Mouse (Mus musculus): ENCODE results near the gene Ndufa8. TPM values are rescaled to one million over a fixed set of nuclear protein-coding genes. Genes with fewer than 3 reads are reported as not detected.

The Ndufa8 gene
- 100 to 1,000 TPM; 419 to 460 TPM for total RNA-seq (2021)
- long read RNA-seq, experiment 1, transcript Ndufa8-201 (4 exons, 861 nt) = major isoform, 600 of 628 reads
- long read RNA-seq, experiment 1, partial matches to known transcripts = 26 of 628 reads
- long read RNA-seq, experiment 1, other reads (novel, unspliced or antisense) = 2 of 628 reads
- long read RNA-seq, experiment 2, transcript Ndufa8-201 (4 exons, 861 nt) = major isoform, 550 of 595 reads
- long read RNA-seq, experiment 2, partial matches to known transcripts = 28 of 595 reads
- long read RNA-seq, experiment 2, other reads (novel, unspliced or antisense) = 17 of 595 reads

GRCm38 (mm10) chr2:36048748-36049566 lies at the start of gene Ndufa8, which contains the start of gene Morn5:
Ndufa8 (minus strand) TSS chr2:36049406.
Morn5 (plus strand) TSS chr2:36049458.
- DNase-seq = peak; percentile 100

GRCm38 (mm10) chr2:36098021-36098420 lies 48.8 kb upstream of the Ndufa8 start:
- no peak for DNase-seq

DNA sequence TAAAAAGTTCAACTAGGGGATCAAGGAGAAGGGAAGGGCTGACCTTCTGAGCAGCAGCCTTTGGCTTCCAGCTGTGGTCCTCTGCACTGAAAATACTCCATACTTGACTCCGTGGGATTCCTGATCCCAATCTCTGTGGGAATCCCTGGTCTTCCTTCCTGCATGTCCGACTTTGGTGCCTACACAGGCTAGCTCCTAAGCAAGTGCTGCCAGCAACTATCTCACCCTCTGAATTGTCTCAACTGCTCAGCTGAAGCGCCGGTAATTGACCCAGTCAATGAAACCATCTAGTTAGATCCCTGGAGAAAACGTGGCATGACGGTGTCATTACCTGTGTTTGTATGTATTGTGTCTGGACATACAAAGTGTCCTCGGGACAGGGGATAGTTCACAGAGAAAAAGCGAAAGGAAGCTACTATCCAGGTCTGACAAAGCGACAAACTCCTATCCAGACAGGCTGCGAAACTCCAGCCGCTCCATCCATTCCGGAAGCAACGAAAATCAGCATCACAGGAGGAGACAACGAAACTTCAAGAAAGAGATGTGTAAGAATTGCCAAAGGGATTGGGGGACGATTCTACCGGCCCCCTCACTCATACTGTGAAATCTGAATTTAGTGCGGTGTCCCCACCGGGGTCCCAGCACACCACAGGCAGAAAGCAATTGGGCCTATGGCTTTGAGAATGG lies 48.1 kb upstream of the Ndufa8 start:
- no peak for DNase-seq

DNA sequence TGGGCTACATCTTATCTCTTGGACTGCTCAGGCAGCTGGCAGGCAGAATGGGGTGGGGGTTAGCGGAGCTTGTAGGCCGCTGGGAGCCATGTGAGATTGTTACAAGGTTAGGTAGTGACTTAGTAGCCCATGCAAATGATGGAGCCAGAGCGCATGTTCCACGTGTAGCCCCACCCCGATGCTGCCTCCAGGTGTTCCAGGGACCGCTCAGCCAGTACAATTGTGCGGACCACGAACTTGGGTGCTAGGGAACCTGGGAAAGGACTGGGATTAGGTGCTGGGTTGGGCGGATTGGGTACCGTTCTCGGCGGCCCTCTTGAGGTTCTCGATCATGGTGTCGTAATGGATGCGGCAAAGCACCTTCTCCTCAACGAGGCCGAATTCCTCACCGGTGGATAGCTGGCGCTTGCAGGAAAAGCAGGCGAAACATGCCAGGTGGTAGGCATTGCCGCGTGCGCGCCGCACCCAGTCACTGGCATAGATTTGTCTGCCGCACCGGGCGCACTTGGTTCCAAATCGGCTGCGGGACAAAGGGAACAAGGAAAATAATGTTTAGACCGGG lies 44.8 kb upstream of the Ndufa8 start:
- no peak for DNase-seq

- no peak for DNase-seq
These were observed 44.1 kb upstream of the Ndufa8 start for GRCm38 (mm10) chr2:36093301-36093700.

DNA sequence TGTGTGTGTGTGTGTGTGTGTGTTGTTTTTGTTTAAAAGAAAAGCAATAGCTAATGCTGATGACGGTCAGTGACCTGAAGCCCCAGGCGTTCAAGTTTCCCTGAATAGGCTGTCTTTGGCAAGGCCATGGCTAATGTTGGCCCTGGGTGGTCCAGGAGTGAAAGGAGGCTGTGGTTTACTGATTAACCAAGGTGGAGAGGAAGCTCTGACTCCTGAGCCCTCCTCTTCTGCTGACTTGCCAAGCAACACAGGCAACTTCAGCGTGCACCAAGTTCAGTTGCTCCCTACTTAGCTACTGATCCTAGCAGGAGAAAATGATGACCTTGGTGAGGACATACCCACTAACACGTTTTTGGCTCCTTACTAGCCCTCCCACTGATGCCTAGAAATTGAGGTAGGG lies 43.5 kb upstream of the Ndufa8 start:
- no peak for DNase-seq

DNA sequence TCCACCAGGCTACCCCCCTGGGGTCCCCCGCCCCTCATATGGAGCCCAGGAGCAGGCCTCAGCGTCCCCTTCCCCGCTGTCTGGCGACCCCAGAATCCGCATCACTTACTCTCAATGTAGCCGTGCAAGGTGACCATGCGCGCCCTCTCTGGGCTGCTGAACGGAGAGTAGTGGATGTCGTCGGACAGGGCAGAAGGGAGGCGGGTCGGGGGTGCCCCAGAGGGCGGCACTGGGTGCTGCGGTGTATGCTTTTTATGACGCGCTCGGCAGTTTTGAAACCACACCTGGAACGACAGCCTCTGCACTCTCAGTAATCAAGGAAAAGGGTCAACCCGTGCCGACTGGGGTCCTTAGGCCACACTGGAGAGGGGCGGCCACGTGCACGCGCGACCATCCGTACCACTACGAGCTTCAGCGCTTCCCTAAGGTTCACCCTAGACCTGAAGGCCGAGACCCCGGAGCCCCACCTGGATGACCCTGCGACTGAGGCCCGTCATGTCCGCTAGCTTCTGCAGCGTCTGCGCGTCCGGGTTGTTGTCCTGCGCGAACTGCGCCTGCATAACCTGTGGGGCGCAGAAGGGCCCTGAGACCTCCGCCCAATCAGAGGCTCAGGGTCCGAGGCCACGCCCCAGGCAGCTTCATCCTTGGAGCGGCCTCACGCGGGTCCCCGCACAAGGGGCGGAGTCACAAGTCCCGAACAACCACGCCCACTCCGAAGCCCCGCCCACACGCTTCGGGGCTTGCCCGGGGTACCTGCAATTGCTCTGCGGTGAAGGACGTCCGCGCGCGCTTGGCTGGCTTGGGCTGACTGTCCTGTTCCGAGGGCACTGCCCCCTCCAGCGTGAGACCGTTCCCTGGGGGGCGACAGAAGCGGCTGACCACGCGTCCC lies 41.9 kb upstream of the Ndufa8 start:
- DNase-seq = peak; percentile 77

DNA sequence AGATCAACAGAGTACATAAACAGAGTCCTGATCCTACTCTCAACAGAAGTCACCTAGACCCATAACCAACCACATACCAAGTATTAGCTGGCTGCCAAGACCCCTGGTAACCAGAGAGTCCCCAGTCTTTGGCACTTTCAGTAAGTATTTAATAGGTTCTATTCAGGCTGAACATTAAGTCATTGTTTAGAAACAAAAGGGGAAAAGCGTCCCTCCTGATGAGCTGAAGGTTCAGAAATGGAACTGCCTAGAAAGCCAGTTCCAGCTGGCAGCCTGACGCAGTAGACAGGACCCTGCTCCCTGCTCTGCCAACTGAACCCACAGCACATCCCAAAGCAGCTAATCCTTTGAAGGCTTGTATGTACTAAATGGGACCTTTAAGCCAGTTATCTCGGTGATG lies 40.0 kb upstream of the Ndufa8 start:
- DNase-seq = no peak

GRCm38 (mm10) chr2:36085041-36085440 lies 35.8 kb upstream of the Ndufa8 start:
- DNase-seq = peak; percentile 33

DNA sequence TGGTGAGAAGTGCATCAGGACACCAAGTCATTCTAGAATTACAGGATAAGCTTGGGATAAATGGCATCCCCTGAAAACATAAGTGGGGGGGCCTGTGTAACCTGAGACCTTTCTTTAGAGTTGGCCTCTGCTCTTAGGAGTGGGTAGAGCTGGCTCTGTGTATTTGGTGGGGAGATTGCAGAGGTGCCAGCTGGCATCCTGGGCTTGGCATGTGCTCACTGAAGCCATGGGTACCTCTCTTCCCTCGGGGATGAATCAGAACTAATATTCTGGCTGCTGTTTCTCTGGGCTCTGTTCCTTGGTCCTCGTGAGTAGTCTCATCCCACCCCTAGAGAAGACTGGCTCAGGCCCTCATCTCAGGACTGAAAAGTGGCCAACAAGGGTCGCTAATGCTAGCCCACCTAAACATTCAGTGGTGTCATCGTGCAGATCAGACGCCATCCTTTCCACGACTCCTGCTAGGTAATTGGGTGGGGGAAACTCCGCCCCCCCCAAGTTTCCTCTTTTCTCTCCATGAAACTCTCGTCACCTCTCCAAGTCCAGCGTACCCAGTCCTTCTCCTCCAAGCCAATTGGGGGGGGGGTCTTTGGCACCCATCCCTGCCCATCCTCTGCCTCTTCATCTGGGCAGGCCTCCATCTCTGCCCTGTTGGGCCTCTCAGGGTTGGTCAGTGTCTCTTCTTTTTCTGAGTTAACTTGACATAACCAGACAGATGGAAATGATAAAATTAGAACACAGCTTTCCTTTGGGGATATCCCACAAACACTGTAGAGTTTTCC lies 33.8 kb upstream of the Ndufa8 start:
- peak; percentile 52 for DNase-seq

DNA sequence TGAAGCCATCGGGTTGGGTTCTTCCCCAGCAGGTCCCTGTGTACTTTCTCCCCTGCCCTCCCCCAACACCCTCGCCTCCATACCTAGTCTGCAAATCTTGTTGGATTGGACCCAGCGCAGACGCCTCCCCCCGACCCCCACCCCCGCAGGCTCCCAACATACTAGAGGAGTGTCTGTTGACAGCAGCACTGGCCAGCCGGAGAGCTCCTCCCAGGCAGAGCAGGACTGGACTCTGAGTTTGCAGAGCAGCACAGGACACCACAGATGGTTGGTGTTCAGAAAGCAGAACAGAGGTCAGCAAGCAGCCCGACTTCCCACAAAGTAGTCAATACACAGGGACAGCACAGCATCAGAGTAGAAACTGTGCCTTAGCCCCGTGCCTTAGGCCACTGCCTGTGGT lies 32.2 kb upstream of the Ndufa8 start:
- peak; percentile 31 for DNase-seq

DNA sequence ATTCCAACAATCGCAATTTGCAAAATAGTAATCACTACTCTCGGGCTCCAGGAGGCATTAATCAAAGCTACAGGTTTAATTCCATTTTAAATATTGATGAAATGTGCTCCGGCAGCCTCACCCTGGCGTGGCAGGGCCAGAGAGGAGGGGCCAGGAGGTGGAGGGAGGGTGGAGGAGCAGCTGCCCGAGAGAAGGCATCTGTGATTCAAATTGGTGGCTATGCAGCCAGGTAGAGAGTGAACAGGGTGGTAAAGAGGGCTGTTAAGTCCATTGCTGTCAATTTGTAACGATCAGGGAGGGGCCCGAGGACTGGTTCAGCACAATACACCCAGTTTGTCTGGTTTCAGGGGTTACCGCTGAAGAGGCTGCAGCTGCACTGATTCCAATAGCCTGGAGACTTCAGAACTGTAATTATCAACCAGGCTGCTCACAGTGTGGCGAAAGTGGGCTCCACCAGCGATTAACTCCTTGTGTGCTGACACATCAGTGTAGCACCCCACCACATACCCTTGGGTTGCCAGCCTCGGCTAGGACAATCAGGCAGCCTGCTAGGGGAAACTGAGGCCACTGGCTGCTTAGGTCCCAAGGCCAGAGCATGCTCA lies 28.1 kb upstream of the Ndufa8 start:
- DNase-seq = no peak

DNA sequence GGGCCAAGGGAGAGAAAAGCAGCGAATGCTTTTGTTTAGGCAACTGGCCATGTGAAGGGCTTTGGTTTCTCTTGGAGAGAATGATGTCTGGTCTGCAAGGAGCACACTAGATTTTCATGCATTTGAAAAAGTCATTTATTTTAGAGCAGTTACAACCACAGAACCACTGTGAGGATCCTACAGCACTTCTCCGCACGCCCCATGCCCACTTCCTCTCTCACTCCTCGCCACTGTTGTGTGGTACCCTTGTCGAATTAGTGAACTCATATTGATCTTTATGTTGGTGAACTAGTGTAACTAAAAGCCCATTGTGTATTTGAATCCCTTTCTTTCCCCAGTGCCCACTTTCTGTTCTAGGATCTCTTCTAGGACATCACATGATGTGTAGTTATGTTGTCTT lies 26.0 kb upstream of the Ndufa8 start:
- DNase-seq = no peak

- peak; percentile 65 for DNase-seq
These were observed 24.6 kb upstream of the Ndufa8 start for GRCm38 (mm10) chr2:36073781-36074180.

DNA sequence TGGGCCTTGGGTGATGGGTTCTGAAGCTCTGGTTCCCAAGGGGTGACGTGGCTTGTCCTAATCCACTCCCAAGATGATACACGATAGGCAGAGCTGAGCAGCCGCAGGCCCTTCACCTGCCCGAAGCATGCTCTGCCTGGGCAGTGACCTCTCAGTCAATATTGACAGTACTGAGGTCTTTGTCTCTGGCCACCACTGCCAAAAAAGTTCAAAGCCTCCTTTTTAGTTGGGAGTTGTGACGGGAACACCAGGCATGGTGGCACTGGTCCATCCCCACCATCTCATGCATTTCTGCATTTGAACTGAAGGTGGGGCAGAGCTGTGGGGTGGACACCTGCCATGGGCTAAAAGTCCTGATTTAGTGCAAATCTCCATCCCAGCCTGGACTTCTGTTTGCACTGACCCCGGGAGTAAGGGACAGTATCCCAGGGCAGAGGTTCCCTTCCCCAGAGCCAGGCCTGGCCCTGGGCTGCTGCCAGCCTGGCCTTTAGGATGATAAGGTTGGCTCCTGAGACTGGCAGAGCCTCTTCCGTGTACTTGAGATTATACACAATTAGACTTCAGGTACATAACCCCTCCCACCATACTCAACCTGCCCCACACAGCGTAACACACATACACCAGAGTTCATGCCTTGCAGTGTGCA lies 22.6 kb upstream of the Ndufa8 start:
- no peak for DNase-seq

GRCm38 (mm10) chr2:36067132-36067531 lies 17.9 kb upstream of the Ndufa8 start:
- DNase-seq = no peak

DNA sequence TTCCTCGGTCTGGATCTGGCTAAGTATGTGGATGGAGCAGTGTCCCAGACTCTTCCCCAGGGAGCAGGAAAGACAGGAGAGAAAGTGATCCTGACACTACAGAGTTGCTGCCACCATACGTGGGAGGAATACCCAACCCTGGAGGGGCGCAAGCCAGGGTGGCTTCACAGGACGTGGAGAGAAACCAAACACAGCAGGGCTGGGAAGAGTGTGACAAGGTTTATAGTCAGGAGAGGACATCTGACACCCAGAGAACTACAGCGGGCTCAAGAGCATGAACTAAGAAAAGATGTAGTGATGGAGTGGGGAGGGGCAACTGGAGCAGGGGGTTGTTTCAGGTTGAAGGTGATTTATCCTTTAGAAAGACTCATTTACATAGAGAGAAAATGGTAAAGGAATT lies 12.2 kb upstream of the Ndufa8 start:
- DNase-seq = no peak

GRCm38 (mm10) chr2:36056248-36056647 lies 7.0 kb upstream of the Ndufa8 start:
- no peak for DNase-seq

- no peak for DNase-seq
These were observed 4.0 kb upstream of the Ndufa8 start for GRCm38 (mm10) chr2:36053249-36053648.

DNA sequence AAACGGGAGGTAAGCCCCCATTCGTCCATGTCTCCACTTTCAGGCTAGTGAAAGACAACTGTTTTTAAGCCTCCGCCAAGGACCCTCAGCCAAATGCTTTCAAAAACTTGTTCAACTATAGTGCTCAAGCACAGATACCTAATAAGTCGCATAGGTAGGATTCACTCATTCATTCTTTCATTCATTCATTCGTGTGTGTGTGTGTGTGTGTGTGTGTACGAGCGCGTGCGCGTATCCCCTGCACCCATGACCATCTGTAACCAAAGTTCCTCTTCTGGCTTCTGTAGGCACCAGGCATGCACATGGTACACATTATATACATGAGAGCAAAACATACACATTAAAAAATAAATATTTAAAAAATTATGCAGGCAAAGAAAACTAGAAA lies 355 bp upstream of the Ndufa8 start:
- no peak for DNase-seq
